Mouse (Mus musculus): ENCODE measurements around the gene Dmxl2. TPM values are rescaled to one million over a fixed set of nuclear protein-coding genes. Genes with fewer than 3 reads are reported as not detected.
A peak's percentile ranks its signal among the peaks of the same experiment; 100 is the strongest.

Dmxl2 gene
- total and polyA plus RNA-seq, 3 experiments = 6.1 to 238 (median 9.1) TPM

DNA sequence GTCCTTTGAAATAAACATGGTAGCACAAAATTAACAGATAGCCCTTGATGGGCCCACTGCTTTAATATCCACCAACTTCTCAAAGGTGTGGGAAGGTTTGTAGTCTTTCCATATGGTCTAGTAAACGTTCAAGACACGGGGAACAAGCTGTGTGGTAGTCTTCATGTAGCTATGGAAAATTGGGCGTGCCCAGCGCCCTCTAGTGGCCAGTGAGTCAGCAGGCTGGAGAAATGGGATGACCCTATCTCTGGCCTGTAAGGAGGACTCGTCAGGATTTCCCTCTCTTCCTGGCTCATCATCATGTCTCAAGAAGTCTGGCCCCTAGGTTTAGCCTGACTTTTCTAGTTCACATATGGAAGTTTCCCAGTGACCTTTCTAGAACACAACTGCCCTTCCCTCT lies 46.1 kb upstream of the Dmxl2 start:
- TF ChIP-seq GATA1 (IDR thresholded peaks at IDR 0.05; ENCODE audit: low read depth, low read length) (no peak), ZC3H11A (IDR thresholded peaks at IDR 0.05; ENCODE audit: low read depth, low read length) (peak; percentile 75), JUND (IDR thresholded peaks at IDR 0.05; ENCODE audit: low read depth, low read length) (no peak), ZMIZ1 (IDR thresholded peaks at IDR 0.05; ENCODE audit: low read depth, low read length) (no peak), USF1 (IDR thresholded peaks at IDR 0.05; ENCODE audit: low read depth, low read length) (no peak), MAZ (IDR thresholded peaks at IDR 0.05; ENCODE audit: low read depth, low read length) (no peak), ETS1 (IDR thresholded peaks at IDR 0.05; ENCODE audit: low read depth, low read length) (no peak), SMC3 (IDR thresholded peaks at IDR 0.05; ENCODE audit: low read depth, low read length) (peak; percentile 92), NELFE (IDR thresholded peaks at IDR 0.05; ENCODE audit: low read depth, low read length) (no peak), TBP (IDR thresholded peaks at IDR 0.05; ENCODE audit: low read depth, low read length) (no peak), MAX (IDR thresholded peaks at IDR 0.05; ENCODE audit: low read length) (no peak), CTCF (IDR thresholded peaks at IDR 0.05 in 2 of 3, conservative IDR thresholded peaks at IDR 0.05 in 1 of 3; ENCODE audit: control insufficient read depth in 1 of 3, insufficient read depth in 1 of 3, low read depth in 2 of 3, low read length in 3 of 3, poor library complexity in 1 of 3, severe bottlenecking in 1 of 3) (peak; percentile 93 to 97 (median 96)), BHLHE40 (IDR thresholded peaks at IDR 0.05; ENCODE audit: borderline replicate concordance, low read depth, low read length) (peak; percentile 32; the same call in 1 of the 2 replicates), UBTF (IDR thresholded peaks at IDR 0.05; ENCODE audit: borderline replicate concordance, insufficient read depth, low read depth, low read length) (no peak), NRF1 (IDR thresholded peaks at IDR 0.05; ENCODE audit: insufficient read depth, low read depth, low read length, poor library complexity, severe bottlenecking) (no peak), MXI1 (IDR thresholded peaks at IDR 0.05; ENCODE audit: low read depth, low read length) (no peak), CHD1 (IDR thresholded peaks at IDR 0.05; ENCODE audit: low read depth, low read length) (no peak), POLR2AphosphoS5 (IDR thresholded peaks at IDR 0.05; ENCODE audit: borderline replicate concordance, low read depth, low read length) (no peak), POLR2A (IDR thresholded peaks at IDR 0.05; ENCODE audit: control insufficient read depth in 1 of 2, insufficient read depth in 1 of 2, low read depth in 1 of 2, low read length in 2 of 2, poor library complexity in 1 of 2) (no peak), KAT2A (conservative IDR thresholded peaks at IDR 0.05; ENCODE audit: low read depth, low read length) (no peak), CHD2 (IDR thresholded peaks at IDR 0.05; ENCODE audit: low read length) (no peak), HCFC1 (IDR thresholded peaks at IDR 0.05; ENCODE audit: low read depth, low read length) (no peak), RAD21 (IDR thresholded peaks at IDR 0.05; ENCODE audit: low read depth, low read length) (peak; percentile 75)
- no peak overlapping the region for H3K4me3 ChIP-seq (ENCODE audit: control insufficient read depth in 1 of 2, insufficient read depth in 1 of 2, low read depth in 2 of 2, low read length in 2 of 2)
- peaks cover 2 to 3% of the 10 kb centered on the region in 2 experiments; a peak in 2 of 4 replicates for H3K4me1 ChIP-seq (ENCODE audit: control insufficient read depth in 1 of 2, insufficient read depth in 2 of 2, low read length in 2 of 2)
- H3K9me3 ChIP-seq (replicated peaks; ENCODE audit: insufficient read depth, low read length) = no peaks in the 10 kb centered on the region
- no peak overlapping the region for H3K9ac ChIP-seq (ENCODE audit: control insufficient read depth, low read depth, low read length, poor library complexity, severe bottlenecking)
- H3K27ac ChIP-seq (ENCODE audit: control insufficient read depth, low read depth, low read length) = no peak overlapping the region
- H3K27me3 ChIP-seq (ENCODE audit: control insufficient read depth in 1 of 2, insufficient read depth in 2 of 2, low read length in 2 of 2) = no peaks in the 10 kb centered on the region
- H3K79me2 ChIP-seq (ENCODE audit: control insufficient read depth, insufficient read depth, low read length, poor library complexity) = no peaks in the 10 kb centered on the region
- peaks cover 0 to 3% of the 10 kb centered on the region in 2 experiments; a peak in 1 of 4 replicates for H3K36me3 ChIP-seq (ENCODE audit: control insufficient read depth in 1 of 2, insufficient read depth in 2 of 2, low read length in 2 of 2)
- DNase-seq (ENCODE audit: low read depth, low spot score) = peak; percentile 80

Measured in MEL (cell line).